11 mouse cellular contexts compared by ENCODE assay signal in genomic region chr2:103569716-103570115, GRCm38 (mm10). TPM values are rescaled to one million over a fixed set of nuclear protein-coding genes. Genes with fewer than 3 reads are reported as not detected.
DNase-seq lines count a peak whose midpoint lies in the region; ATAC-seq and TF ChIP-seq lines count a peak whose summit lies in the region.
"Had no signal": no experiment of that assay in that cellular context is flagged by ENCODE, and none has a peak within 500 bp of the region (broad histone marks: within the 10 kb centered on the region; RNA-seq: fewer than 3 reads in every experiment).

No protein-coding gene starts in this region.

- H3K4me2 ChIP-seq in embryonic facial prominence, embryonic 12.5 days (replicated peaks): peak overlapping the region; percentile 88
- H3K4me2 ChIP-seq in heart, embryonic 16.5 days (ENCODE audit: low read depth, low read length): peak overlapping the region; percentile 73
- H3K4me2 ChIP-seq in midbrain, embryonic 12.5 days (replicated peaks): peak overlapping the region; percentile 95

- TF ChIP-seq POLR2A in kidney, adult 2 months (IDR thresholded peaks at IDR 0.05; ENCODE audit: low read depth, low read length): no peak

- TF ChIP-seq CTCF in kidney, adult 2 months (conservative IDR thresholded peaks at IDR 0.05; ENCODE audit: insufficient read depth, insufficient read length, low read depth, low read length): no peak

- peaks cover 27% of the 10 kb centered on the region; the same call in 1 of the 2 replicates for H3K4me1 ChIP-seq in kidney, adult 2 months (ENCODE audit: control insufficient read depth, insufficient read depth, low read length)
- peaks cover 47% of the 10 kb centered on the region for H3K4me1 ChIP-seq in embryonic facial prominence, embryonic 12.5 days
- peaks cover 37% of the 10 kb centered on the region for H3K4me1 ChIP-seq in heart, embryonic 16.5 days (ENCODE audit: control insufficient read depth, insufficient read depth, low read length)
- H3K4me1 ChIP-seq in midbrain, embryonic 12.5 days: peaks cover 57% of the 10 kb centered on the region

- 27% methylated on average over 1 of the region's 1 CpGs for WGBS in kidney, adult 2 months
- 42% methylated on average over 1 of the region's 1 CpGs for WGBS in embryonic facial prominence, embryonic 12.5 days
- 31% methylated on average over 1 of the region's 1 CpGs for WGBS in heart, embryonic 16.5 days
- 74% methylated on average over 1 of the region's 1 CpGs for WGBS in midbrain, embryonic 12.5 days

- peak; percentile 34 for DNase-seq in kidney, adult 2 months
- DNase-seq in kidney, adult 11 months: no peak
- DNase-seq in layer of hippocampus, adult 9-10 months (ENCODE audit: low spot score): no peak
- no peak for DNase-seq in spleen, postnatal 14 days (ENCODE audit: low spot score in 2 of 2)
- no peak for DNase-seq in frontal cortex, postnatal 36 days (ENCODE audit: low spot score in 2 of 2)
- DNase-seq: thymus, postnatal 14 days had no signal

- H3K36me3 ChIP-seq in kidney, adult 2 months (ENCODE audit: control insufficient read depth, insufficient read depth, low read length): no peaks in the 10 kb centered on the region
- no peaks in the 10 kb centered on the region for H3K36me3 ChIP-seq in embryonic facial prominence, embryonic 12.5 days
- H3K36me3 ChIP-seq in heart, embryonic 16.5 days (ENCODE audit: control insufficient read depth, insufficient read depth): no peaks in the 10 kb centered on the region
- no peaks in the 10 kb centered on the region for H3K36me3 ChIP-seq in midbrain, embryonic 12.5 days
- H3K36me3 ChIP-seq: kidney, embryonic 15.5 days had no signal

- H3K4me3 ChIP-seq in kidney, adult 2 months (ENCODE audit: insufficient read depth, low read depth, low read length): no peak overlapping the region
- no peak overlapping the region for H3K4me3 ChIP-seq in embryonic facial prominence, embryonic 12.5 days
- peak overlapping the region; percentile 67 for H3K4me3 ChIP-seq in heart, embryonic 16.5 days (ENCODE audit: low read length)
- H3K4me3 ChIP-seq in midbrain, embryonic 12.5 days: peak overlapping the region; percentile 72; the same call in 1 of the 2 replicates

- no peak overlapping the region for H3K27ac ChIP-seq in kidney, adult 2 months (ENCODE audit: insufficient read depth, low read depth, low read length)
- H3K27ac ChIP-seq in embryonic facial prominence, embryonic 12.5 days: no peak overlapping the region
- H3K27ac ChIP-seq in heart, embryonic 16.5 days (ENCODE audit: low read length): peak overlapping the region; percentile 28; the same call in 1 of the 2 replicates
- H3K27ac ChIP-seq in midbrain, embryonic 12.5 days (replicated peaks): no peak overlapping the region
- H3K27ac ChIP-seq: kidney, embryonic 15.5 days had no signal

- H3K9me3 ChIP-seq in embryonic facial prominence, embryonic 12.5 days: no peaks in the 10 kb centered on the region
- H3K9me3 ChIP-seq in heart, embryonic 16.5 days (replicated peaks; ENCODE audit: control insufficient read depth, low read length): no peaks in the 10 kb centered on the region
- no peaks in the 10 kb centered on the region for H3K9me3 ChIP-seq in midbrain, embryonic 12.5 days
- H3K9me3 ChIP-seq: kidney, embryonic 15.5 days had no signal

- no peak for ATAC-seq in embryonic facial prominence, embryonic 12.5 days (ENCODE audit: insufficient number of reproducible peaks, insufficient read depth, low FRiP score, low TSS enrichment)
- no peak for ATAC-seq in heart, embryonic 16.5 days (replicated peaks; ENCODE audit: extremely low read depth, insufficient read depth, low FRiP score)
- no peak for ATAC-seq in midbrain, embryonic 12.5 days (ENCODE audit: low FRiP score, low read depth)
- ATAC-seq: Patski had no signal

- no peaks in the 10 kb centered on the region for H3K27me3 ChIP-seq in kidney, adult 2 months (replicated peaks; ENCODE audit: control insufficient read depth, insufficient read depth, low read length)
- no peaks in the 10 kb centered on the region; the same call in 1 of the 2 replicates for H3K27me3 ChIP-seq in embryonic facial prominence, embryonic 12.5 days
- H3K27me3 ChIP-seq in heart, embryonic 16.5 days (ENCODE audit: control insufficient read depth, insufficient read depth, low read length): no peaks in the 10 kb centered on the region
- peaks cover 8% of the 10 kb centered on the region for H3K27me3 ChIP-seq in midbrain, embryonic 12.5 days
- H3K27me3 ChIP-seq: Patski had no signal

- no peak overlapping the region for H3K9ac ChIP-seq in embryonic facial prominence, embryonic 12.5 days
- H3K9ac ChIP-seq in heart, embryonic 16.5 days (ENCODE audit: low read length): no peak overlapping the region; the same call in 1 of the 2 replicates
- H3K9ac ChIP-seq in midbrain, embryonic 12.5 days (replicated peaks): no peak overlapping the region
- H3K9ac ChIP-seq: kidney, embryonic 15.5 days had no signal

RNA-seq across cellular contexts. Expression of gene Abtb2, which starts 3.6 kb away (rescaled TPM):
- polyA plus RNA-seq in kidney, adult 2 months (2012; rRNA removed): 11.6 and 12.0 TPM in 2 replicates
- 21.2 and 22.7 TPM in 2 replicates for polyA plus RNA-seq in embryonic facial prominence, embryonic 12.5 days (2016; fragmentation: Nextera tagmentation; extraction: Ambion mirVana)
- 19.9 and 23.2 TPM in 2 replicates for polyA plus RNA-seq in heart, embryonic 16.5 days (2015; fragmentation: Nextera tagmentation; extraction: Ambion mirVana)
- 20.4 and 20.7 TPM in 2 replicates for polyA plus RNA-seq in midbrain, embryonic 12.5 days (2016; fragmentation: Nextera tagmentation; extraction: Ambion mirVana)

Comparison
In these comparisons a context has a peak if more than half of its experiments do, and no peak if none do; other contexts are left out.
1. H3K4me3 ChIP-seq: peak in heart, embryonic 16.5 days (single experiment) and midbrain, embryonic 12.5 days (single experiment); none in kidney, adult 2 months (single experiment) and embryonic facial prominence, embryonic 12.5 days (single experiment).
2. Peak in every context shown above with its lines, with median percentiles within 50 percentile points of each other: H3K4me2 ChIP-seq.